Mouse (Mus musculus): ENCODE measurements at regions not wholly inside any gene's neighbourhood (a gene's known extent, or its start where the extent isn't known, plus 50 kb on each side); places are given as distances from the start of the nearest gene placed in this dataset.
A peak's percentile ranks its signal among the peaks of the same experiment; 100 is the strongest.

- H3K27ac ChIP-seq (ENCODE audit: low read length), result peak overlapping the region; percentile 56
- no peak overlapping the region for H3K9ac ChIP-seq (ENCODE audit: low read depth, low read length)
- no peak for ATAC-seq
Observed at GRCm38 (mm10) chr2:28336349-28337309, 110.0 kb upstream of the Ppp1r26 start.

DNA sequence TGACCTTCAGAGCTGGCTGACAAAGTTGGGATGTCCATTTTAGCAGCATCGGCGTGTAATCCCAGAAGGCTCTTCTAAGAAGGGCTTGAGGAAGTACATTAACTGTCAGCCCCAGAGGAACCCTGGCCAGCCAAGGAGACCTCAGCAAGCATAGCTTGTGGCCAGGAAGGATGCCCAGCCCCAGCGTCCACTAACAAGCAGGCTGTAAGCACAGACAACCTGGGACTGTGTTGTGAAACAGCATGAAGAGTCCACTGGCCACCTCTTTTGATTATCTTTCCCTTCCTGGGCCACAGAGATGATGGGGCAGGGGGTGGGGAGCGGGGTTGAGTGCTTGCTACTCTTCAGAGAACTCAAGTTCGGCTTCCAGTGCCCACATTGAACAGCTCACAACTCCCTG lies 109.0 kb upstream of the Ppp1r26 start:
- no peak for ATAC-seq
- H3K9ac ChIP-seq (ENCODE audit: low read depth, low read length), result no peak overlapping the region
- H3K27ac ChIP-seq (ENCODE audit: low read length), result no peak overlapping the region
- peaks cover 25% of the 10 kb centered on the region for H3K4me1 ChIP-seq (ENCODE audit: control insufficient read depth, insufficient read depth, low read length)
- H3K9me3 ChIP-seq (replicated peaks; ENCODE audit: control insufficient read depth, low read length, poor library complexity, severe bottlenecking), result no peaks in the 10 kb centered on the region
- WGBS, result 72% methylated on average over 5 of the region's 5 CpGs
- no peak overlapping the region for H3K4me2 ChIP-seq (ENCODE audit: low read length)
- H3K36me3 ChIP-seq (ENCODE audit: control insufficient read depth, insufficient read depth, low read length), result no peaks in the 10 kb centered on the region
- no peak overlapping the region for H3K4me3 ChIP-seq (ENCODE audit: low read depth, low read length)
- H3K27me3 ChIP-seq (ENCODE audit: control insufficient read depth, insufficient read depth, low read depth, low read length), result no peaks in the 10 kb centered on the region

More at GRCm38 (mm10) chr2:28336349-28337309, 110.0 kb upstream of the Ppp1r26 start:
- H3K9me3 ChIP-seq (replicated peaks; ENCODE audit: control insufficient read depth, low read length, poor library complexity, severe bottlenecking), result no peaks in the 10 kb centered on the region
- H3K4me3 ChIP-seq (ENCODE audit: low read depth, low read length), result no peak overlapping the region
- no peaks in the 10 kb centered on the region for H3K36me3 ChIP-seq (ENCODE audit: control insufficient read depth, insufficient read depth, low read length)
- 58% methylated on average over 17 of the region's 17 CpGs for WGBS
- H3K4me1 ChIP-seq (ENCODE audit: control insufficient read depth, insufficient read depth, low read length), result peaks cover 25% of the 10 kb centered on the region
- no peaks in the 10 kb centered on the region for H3K27me3 ChIP-seq (ENCODE audit: control insufficient read depth, insufficient read depth, low read depth, low read length)
- H3K4me2 ChIP-seq (ENCODE audit: low read length), result no peak overlapping the region

GRCm38 (mm10) chr2:28341304-28341703 lies 105.3 kb upstream of the Ppp1r26 start:
- Histone ChIP-seq H3K27ac (ENCODE audit: low read length) (no peak overlapping the region), H3K4me2 (ENCODE audit: low read length) (no peak overlapping the region), H3K27me3 (ENCODE audit: control insufficient read depth, insufficient read depth, low read depth, low read length) (no peaks in the 10 kb centered on the region), H3K4me1 (ENCODE audit: control insufficient read depth, insufficient read depth, low read length) (peaks cover 10% of the 10 kb centered on the region; the same call in 1 of the 2 replicates), H3K4me3 (ENCODE audit: low read depth, low read length) (no peak overlapping the region), H3K36me3 (ENCODE audit: control insufficient read depth, insufficient read depth, low read length) (no peaks in the 10 kb centered on the region), H3K9me3 (replicated peaks; ENCODE audit: control insufficient read depth, low read length, poor library complexity, severe bottlenecking) (no peaks in the 10 kb centered on the region), H3K9ac (ENCODE audit: low read depth, low read length) (no peak overlapping the region)
- ATAC-seq, result no peak
- WGBS, result 94% methylated on average over 2 of the region's 2 CpGs

DNA sequence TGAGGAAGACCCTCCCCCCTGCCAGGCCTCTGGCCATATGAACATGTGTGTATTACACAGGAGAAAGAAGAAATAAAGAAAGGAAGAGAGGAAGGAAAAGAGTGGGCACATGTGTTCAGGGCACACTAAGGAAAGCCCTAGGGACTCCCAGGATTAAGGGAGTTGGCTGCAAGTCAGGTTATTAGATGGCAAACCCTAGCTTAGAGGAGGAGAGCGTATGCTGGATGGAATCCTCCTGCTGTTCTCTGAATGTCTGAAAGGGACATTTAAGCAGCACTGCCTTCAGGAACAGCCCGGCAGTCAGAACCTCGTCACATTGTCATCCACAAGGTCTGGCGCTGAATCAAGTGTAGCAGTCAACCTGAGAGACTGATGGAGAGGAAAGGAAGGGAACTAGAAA lies 98.1 kb upstream of the Ppp1r26 start:
- no peak overlapping the region for H3K9ac ChIP-seq (ENCODE audit: low read depth, low read length)
- no peaks in the 10 kb centered on the region for H3K4me1 ChIP-seq (ENCODE audit: control insufficient read depth, insufficient read depth, low read length)
- H3K4me3 ChIP-seq (ENCODE audit: low read depth, low read length), result no peak overlapping the region
- no peaks in the 10 kb centered on the region for H3K36me3 ChIP-seq (ENCODE audit: control insufficient read depth, insufficient read depth, low read length)
- no peak overlapping the region for H3K27ac ChIP-seq (ENCODE audit: low read length)
- 53% methylated on average over 4 of the region's 4 CpGs for WGBS
- H3K4me2 ChIP-seq (ENCODE audit: low read length), result no peak overlapping the region
- no peaks in the 10 kb centered on the region for H3K9me3 ChIP-seq (replicated peaks; ENCODE audit: control insufficient read depth, low read length, poor library complexity, severe bottlenecking)
- no peaks in the 10 kb centered on the region for H3K27me3 ChIP-seq (ENCODE audit: control insufficient read depth, insufficient read depth, low read depth, low read length)
- ATAC-seq, result no peak

DNA sequence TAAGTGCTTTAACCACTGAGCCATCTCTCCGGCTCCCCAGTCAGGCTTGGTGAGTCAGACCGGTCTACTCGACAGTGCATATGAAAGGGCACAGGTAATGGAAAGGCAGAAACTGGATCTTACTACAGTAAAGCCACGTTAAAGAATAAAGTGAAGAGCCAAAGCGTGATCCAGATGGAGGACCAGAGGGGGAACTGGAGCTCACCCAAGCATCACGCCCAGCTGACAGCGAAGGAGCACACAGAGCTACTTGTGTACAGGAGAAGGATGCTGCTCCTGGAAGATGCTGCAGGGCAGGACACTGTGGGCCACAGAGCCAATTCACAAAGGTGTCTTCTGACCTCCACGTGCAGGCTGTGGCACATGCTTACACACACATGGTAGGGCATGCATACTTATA lies 96.7 kb upstream of the Ppp1r26 start:
- no peaks in the 10 kb centered on the region for H3K9me3 ChIP-seq (replicated peaks; ENCODE audit: control insufficient read depth, low read length, poor library complexity, severe bottlenecking)
- ATAC-seq, result no peak
- H3K4me3 ChIP-seq (ENCODE audit: low read depth, low read length), result no peak overlapping the region
- H3K36me3 ChIP-seq (ENCODE audit: control insufficient read depth, insufficient read depth, low read length), result no peaks in the 10 kb centered on the region
- no peak overlapping the region for H3K9ac ChIP-seq (ENCODE audit: low read depth, low read length)
- no peak overlapping the region for H3K4me2 ChIP-seq (ENCODE audit: low read length)
- no peaks in the 10 kb centered on the region for H3K27me3 ChIP-seq (ENCODE audit: control insufficient read depth, insufficient read depth, low read depth, low read length)
- H3K27ac ChIP-seq (ENCODE audit: low read length), result no peak overlapping the region
- H3K4me1 ChIP-seq (ENCODE audit: control insufficient read depth, insufficient read depth, low read length), result no peaks in the 10 kb centered on the region
- 90% methylated on average over 8 of the region's 8 CpGs for WGBS

DNA sequence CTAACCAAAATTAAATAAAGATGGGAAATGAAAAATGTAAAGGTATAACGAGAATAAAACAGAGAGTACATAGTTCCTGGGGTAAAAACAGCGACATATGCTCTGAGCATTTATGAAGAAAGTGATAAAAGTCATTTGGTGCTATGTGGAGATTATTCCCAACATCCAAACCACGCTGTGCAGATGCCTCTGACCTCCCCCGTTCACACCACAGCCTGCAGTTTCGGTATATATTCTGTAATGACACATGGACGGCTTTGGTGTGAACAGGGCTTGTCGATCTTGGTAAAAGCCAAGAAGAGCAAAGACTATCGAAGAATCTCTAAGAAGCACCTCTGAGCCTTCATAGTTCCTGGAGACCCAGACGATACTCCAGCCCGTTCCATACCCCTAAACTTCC lies 95.2 kb upstream of the Ppp1r26 start:
- WGBS, result 93% methylated on average over 10 of the region's 10 CpGs
- H3K9me3 ChIP-seq (replicated peaks; ENCODE audit: control insufficient read depth, low read length, poor library complexity, severe bottlenecking), result no peaks in the 10 kb centered on the region
- H3K4me1 ChIP-seq (ENCODE audit: control insufficient read depth, insufficient read depth, low read length), result no peaks in the 10 kb centered on the region
- no peak overlapping the region for H3K9ac ChIP-seq (ENCODE audit: low read depth, low read length)
- H3K27ac ChIP-seq (ENCODE audit: low read length), result no peak overlapping the region
- H3K4me3 ChIP-seq (ENCODE audit: low read depth, low read length), result no peak overlapping the region
- no peak overlapping the region for H3K4me2 ChIP-seq (ENCODE audit: low read length)
- H3K27me3 ChIP-seq (ENCODE audit: control insufficient read depth, insufficient read depth, low read depth, low read length), result no peaks in the 10 kb centered on the region
- ATAC-seq, result no peak
- no peaks in the 10 kb centered on the region for H3K36me3 ChIP-seq (ENCODE audit: control insufficient read depth, insufficient read depth, low read length)

DNA sequence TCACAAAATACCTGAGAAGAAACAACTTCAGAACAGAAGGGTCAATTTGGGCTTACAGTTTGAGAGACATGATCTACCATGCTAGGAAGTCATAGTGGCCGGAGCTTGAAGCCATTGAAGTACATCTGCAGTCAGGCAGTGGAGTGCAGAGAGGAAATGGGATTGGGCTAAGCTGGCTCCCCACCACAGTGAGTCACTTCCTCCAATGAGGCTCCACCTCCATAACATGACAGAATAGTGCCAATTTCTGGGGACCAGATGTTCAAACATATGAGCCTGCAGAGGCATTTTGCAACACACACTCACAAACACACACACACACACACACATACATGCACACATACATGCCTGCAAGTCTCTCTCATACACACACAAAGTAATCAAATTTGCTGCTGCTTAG lies 93.7 kb upstream of the Ppp1r26 start:
- H3K9ac ChIP-seq (ENCODE audit: low read depth, low read length), result no peak overlapping the region
- H3K4me1 ChIP-seq (ENCODE audit: control insufficient read depth, insufficient read depth, low read length), result no peaks in the 10 kb centered on the region
- 91% methylated on average over 1 of the region's 1 CpGs for WGBS
- no peak overlapping the region for H3K27ac ChIP-seq (ENCODE audit: low read length)
- H3K4me2 ChIP-seq (ENCODE audit: low read length), result no peak overlapping the region
- no peaks in the 10 kb centered on the region for H3K9me3 ChIP-seq (replicated peaks; ENCODE audit: control insufficient read depth, low read length, poor library complexity, severe bottlenecking)
- H3K27me3 ChIP-seq (ENCODE audit: control insufficient read depth, insufficient read depth, low read depth, low read length), result no peaks in the 10 kb centered on the region
- ATAC-seq, result no peak
- H3K36me3 ChIP-seq (ENCODE audit: control insufficient read depth, insufficient read depth, low read length), result no peaks in the 10 kb centered on the region
- H3K4me3 ChIP-seq (ENCODE audit: low read depth, low read length), result no peak overlapping the region

DNA sequence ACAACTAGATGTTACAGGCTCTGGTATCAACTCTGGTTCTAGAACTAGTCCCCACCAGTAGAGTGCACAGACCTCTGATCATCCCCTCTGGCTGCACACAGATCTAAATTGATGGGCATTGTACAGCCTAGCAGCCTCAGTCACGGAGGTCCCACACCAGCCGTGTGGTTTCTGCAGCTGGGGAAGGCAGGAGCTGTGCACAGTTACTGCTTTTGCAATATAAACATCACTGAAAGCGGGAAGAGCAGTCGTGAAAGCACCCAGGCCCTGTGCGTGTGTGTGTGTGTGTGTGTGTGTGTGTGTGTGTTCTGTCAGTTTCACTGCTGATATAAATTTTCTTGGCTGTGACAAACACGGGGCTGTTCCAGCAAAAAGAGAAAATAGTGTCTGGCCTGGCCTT lies 84.4 kb upstream of the Ppp1r26 start:
- H3K4me1 ChIP-seq (ENCODE audit: control insufficient read depth, insufficient read depth, low read length), result no peaks in the 10 kb centered on the region

GRCm38 (mm10) chr2:28364623-28365022 lies 82.0 kb upstream of the Ppp1r26 start:
- Histone ChIP-seq H3K9ac (ENCODE audit: low read depth, low read length) (no peak overlapping the region), H3K36me3 (ENCODE audit: control insufficient read depth, insufficient read depth, low read length) (no peaks in the 10 kb centered on the region), H3K4me1 (ENCODE audit: control insufficient read depth, insufficient read depth, low read length) (peaks cover 1% of the 10 kb centered on the region; the same call in 1 of the 2 replicates), H3K4me2 (ENCODE audit: low read length) (no peak overlapping the region), H3K4me3 (ENCODE audit: low read depth, low read length) (no peak overlapping the region), H3K27ac (ENCODE audit: low read length) (no peak overlapping the region), H3K27me3 (ENCODE audit: control insufficient read depth, insufficient read depth, low read depth, low read length) (no peaks in the 10 kb centered on the region), H3K9me3 (replicated peaks; ENCODE audit: control insufficient read depth, low read length, poor library complexity, severe bottlenecking) (no peaks in the 10 kb centered on the region)
- ATAC-seq, result no peak
- 61% methylated on average over 3 of the region's 3 CpGs for WGBS

More for the DNA sequence above, 84.4 kb upstream of the Ppp1r26 start:
- Histone ChIP-seq H3K27ac (ENCODE audit: low read length) (no peak overlapping the region), H3K36me3 (ENCODE audit: control insufficient read depth, insufficient read depth, low read length) (no peaks in the 10 kb centered on the region), H3K4me3 (ENCODE audit: low read depth, low read length) (no peak overlapping the region), H3K4me2 (ENCODE audit: low read length) (no peak overlapping the region), H3K9me3 (replicated peaks; ENCODE audit: control insufficient read depth, low read length, poor library complexity, severe bottlenecking) (no peaks in the 10 kb centered on the region), H3K27me3 (ENCODE audit: control insufficient read depth, insufficient read depth, low read depth, low read length) (no peaks in the 10 kb centered on the region), H3K9ac (ENCODE audit: low read depth, low read length) (no peak overlapping the region)
- no peak for ATAC-seq
- WGBS, result 74% methylated on average over 6 of the region's 6 CpGs
